Mouse (Mus musculus) heart, embryonic 16.5 days (tissue): ENCODE results near the gene Adk. TPM values are rescaled to one million over a fixed set of nuclear protein-coding genes. Genes with fewer than 3 reads are reported as not detected.
A peak's percentile ranks its signal among the peaks of the same experiment; 100 is the strongest.

Source experiments
- ATAC-seq: fragments of 200-750 bp; cut with Nextera tagmentation; replicated peaks from 2 replicates; pipeline ENCODE4 v1.8.0; 2017; ENCODE audit warnings: moderate number of reproducible peaks; ENCODE audit not compliant: insufficient read depth, low FRiP score; ENCODE audit errors: extremely low read depth
- H3K27ac ChIP-seq: fragments of 300-500 bp; sonication (generic); 2 replicates; pipeline ENCODE4 v1.5.1; 2014; ENCODE audit warnings: mild to moderate bottlenecking, low read length, control low read depth, moderate library complexity
- H3K27me3 ChIP-seq: fragments of 300-500 bp; sonication (generic); 2 replicates; pipeline ENCODE4 v1.6.1; 2014; ENCODE audit warnings: low read length, mixed read lengths; ENCODE audit not compliant: control insufficient read depth, insufficient read depth
- H3K36me3 ChIP-seq: fragments of 300-500 bp; sonication (generic); 2 replicates; pipeline ENCODE4 v1.6.1; 2014; ENCODE audit not compliant: control insufficient read depth, insufficient read depth
- H3K4me1 ChIP-seq: fragments of 300-500 bp; sonication (generic); 2 replicates; pipeline ENCODE4 v1.6.1; 2014; ENCODE audit warnings: low read length, mixed read lengths; ENCODE audit not compliant: control insufficient read depth, insufficient read depth
- H3K4me2 ChIP-seq: fragments of 300-500 bp; sonication (generic); 2 replicates; pipeline ENCODE4 v1.6.1; 2014; ENCODE audit warnings: low read depth, mild to moderate bottlenecking, control low read depth, low read length
- H3K4me3 ChIP-seq: fragments of 300-500 bp; sonication (generic); 2 replicates; pipeline ENCODE4 v1.5.1; 2014; ENCODE audit warnings: mild to moderate bottlenecking, control low read depth, low read length
- H3K9ac ChIP-seq: fragments of 300-500 bp; sonication (generic); 2 replicates; pipeline ENCODE4 v1.6.1; 2014; ENCODE audit warnings: low read length, control low read depth
- H3K9me3 ChIP-seq: fragments of 300-500 bp; sonication (generic); replicated peaks from 2 replicates; pipeline ENCODE4 v1.6.1; 2016; ENCODE audit warnings: low read length; ENCODE audit not compliant: control insufficient read depth
- WGBS: fragments of 180-500 bp; shearing (Covaris S2); extraction: QIAGEN DNeasy Blood & Tissue Kit; methylation state at CpG from one replicate; pipeline ENCODE4 v1.1.7; 2014; 5-methylcytosine and 5-hydroxymethylcytosine counted together
- polyA plus RNA-seq: library from polyadenylated mRNA; unstranded; fragments of >200 nt; fragmentation: Nextera tagmentation; extraction: Ambion mirVana; gene quantifications from 2 replicates; pipeline ENCODE4 v1.2.1, GENCODE M21; 2015

Gene Adk
- polyA plus RNA-seq, 1 experiment from 2014 or later, result 222 TPM

DNA sequence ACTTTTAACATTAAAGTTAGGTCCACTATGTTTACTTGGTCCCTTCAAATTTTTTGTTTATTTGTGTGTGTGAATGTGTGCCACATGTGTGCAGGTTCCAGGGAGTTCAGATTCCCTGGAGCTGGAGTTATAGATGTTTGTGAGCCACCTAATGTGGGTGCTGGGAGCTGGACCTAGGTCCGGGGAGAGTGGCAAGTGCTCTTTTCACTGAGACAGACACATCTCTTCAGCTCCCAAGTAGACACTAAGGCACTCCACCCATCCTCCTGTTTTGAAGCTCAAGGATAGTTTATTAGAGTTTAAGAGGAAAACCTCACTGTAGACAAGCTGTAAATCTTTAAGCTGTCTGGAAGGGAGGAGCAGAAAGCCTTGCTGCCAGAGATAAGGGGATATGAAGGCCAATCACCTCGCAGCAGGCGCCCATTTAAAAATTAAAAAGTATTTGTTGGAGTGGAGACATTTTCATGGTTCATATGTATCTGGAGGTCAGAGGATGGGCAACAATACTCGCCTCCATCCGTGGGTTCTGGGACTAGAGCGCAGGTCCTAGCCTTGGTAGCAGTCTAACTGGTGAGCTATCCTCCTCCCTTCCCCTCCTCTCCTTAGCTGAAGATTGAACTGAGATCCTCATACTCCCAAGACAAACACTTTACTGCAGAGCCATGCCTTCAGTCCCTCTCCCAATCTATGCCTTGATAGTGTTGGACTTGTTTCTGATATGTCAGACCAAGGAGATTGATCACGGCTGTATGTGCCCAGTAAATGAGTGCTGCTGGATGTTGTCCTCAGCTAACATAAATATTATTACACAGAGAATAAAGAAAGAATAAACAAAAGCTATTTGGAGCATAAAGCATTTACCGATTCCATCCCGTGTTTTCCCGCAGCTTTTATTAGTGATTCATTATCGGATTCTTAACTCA, 22.3 kb downstream of the Adk start:
- Histone ChIP-seq H3K27ac (peak overlapping the region; percentile 95), H3K4me2 (peak overlapping the region; percentile 73), H3K4me3 (peak overlapping the region; percentile 81; the same call in 1 of the 2 replicates), H3K4me1 (peaks cover 31% of the 10 kb centered on the region), H3K9ac (no peak overlapping the region), H3K36me3 (no peaks in the 10 kb centered on the region), H3K27me3 (no peaks in the 10 kb centered on the region), H3K9me3 (no peaks in the 10 kb centered on the region)
- WGBS, result 46% methylated on average over 11 of the region's 11 CpGs
- ATAC-seq, result no peak

DNA sequence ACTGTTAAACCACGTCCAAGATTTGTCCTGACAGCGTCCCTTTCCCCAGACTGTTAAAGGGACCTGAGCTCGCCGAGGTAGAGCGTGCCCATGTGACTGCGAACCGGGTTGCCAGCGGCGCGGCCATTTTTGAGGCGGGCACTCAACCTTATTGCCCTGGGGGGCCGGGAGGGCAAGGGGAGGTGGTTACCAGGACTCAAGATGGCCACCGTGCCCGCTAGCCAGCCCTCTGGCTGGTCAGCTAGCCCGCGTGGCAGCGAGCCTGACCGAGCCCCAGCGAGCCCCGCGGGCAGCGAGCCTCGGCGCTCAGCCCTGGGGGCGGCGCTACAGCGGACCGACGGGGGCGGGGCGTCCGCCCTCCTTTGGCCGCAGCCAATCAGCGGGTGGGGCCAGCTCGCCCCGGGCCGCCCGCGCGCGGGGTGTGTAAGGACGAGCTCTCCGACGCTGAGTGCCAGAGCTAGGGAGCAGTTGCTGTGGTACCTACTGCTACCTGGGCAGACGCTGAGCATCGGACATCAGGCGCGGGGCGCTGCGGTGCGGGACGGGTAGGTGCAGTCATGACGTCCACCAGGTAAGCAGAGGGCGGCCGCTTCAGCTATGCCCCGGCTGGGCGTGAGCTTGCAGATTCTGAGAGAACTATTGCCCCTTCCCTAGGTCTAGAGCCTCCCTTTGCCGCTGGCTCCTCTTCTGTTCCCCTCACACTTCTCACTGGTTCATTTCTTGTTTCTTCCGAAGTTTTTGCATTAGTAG, 23.6 kb downstream of the Adk start:
- Histone ChIP-seq H3K4me3 (peak overlapping the region; percentile 81), H3K27ac (peak overlapping the region; percentile 95), H3K27me3 (no peaks in the 10 kb centered on the region), H3K9me3 (no peaks in the 10 kb centered on the region), H3K36me3 (no peaks in the 10 kb centered on the region), H3K4me2 (peak overlapping the region; percentile 73), H3K4me1 (peaks cover 33% of the 10 kb centered on the region), H3K9ac (peak overlapping the region; percentile 87)
- peak; percentile 99 for ATAC-seq
- under 1% methylated on average over 59 of the region's 59 CpGs for WGBS

DNA sequence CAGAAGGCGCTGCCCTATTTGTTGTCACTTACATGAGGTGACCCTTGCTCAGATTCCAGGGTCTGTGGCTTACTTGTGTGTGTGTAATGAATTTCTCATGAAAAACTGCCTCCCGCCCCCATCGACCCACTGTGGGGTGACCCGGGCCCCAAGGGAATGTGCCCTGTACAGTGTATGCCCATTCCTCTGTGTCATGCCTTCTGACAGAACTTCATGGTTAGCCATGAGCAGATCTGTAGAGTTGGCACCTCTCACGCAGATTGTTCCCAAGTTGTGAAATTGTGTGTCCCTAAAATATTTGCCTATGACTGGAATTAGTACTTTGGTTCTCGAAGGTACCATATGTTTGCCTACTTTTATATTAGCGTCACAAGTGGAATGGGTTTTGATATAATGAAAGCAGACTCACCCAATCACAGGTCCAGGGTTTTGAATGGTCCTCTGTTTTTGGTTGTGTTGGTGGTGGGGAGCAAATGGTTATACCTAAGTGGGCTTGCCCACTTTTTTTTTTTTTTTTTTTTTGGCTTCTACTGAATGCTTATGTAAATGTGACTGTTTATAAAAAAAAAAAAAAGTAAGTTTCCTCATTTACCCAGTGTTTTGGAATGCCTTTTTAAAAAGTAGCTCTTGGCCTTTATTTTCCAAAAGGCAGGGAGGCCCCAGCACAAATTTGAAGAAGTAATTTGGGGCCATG, 24.3 kb downstream of the Adk start:
- no peak for ATAC-seq
- Histone ChIP-seq H3K4me3 (peak overlapping the region; percentile 81), H3K27ac (peak overlapping the region; percentile 95), H3K4me2 (peak overlapping the region; percentile 73), H3K27me3 (no peaks in the 10 kb centered on the region), H3K36me3 (no peaks in the 10 kb centered on the region), H3K9me3 (no peaks in the 10 kb centered on the region), H3K4me1 (peaks cover 33% of the 10 kb centered on the region), H3K9ac (peak overlapping the region; percentile 87)
- 30% methylated on average over 7 of the region's 7 CpGs for WGBS

DNA sequence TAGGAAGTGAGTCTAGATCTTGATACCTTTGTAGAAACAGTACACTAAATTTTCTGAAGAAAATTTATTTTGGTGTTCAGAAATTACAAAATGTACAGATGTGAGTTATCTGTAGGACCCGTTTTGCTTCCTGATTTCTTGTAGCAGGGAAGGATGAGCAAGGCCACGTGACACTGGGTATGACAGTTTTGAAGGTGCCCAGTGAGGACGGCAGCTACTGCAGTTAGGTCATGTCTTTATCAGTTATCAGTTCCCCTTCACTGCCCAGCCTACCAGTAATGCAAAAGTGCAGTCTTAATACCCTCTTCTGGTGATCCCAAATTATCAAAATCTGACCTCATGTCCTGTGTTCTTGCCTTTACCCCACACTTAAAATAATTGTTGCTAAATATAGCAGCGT, 25.6 kb downstream of the Adk start:
- Histone ChIP-seq H3K4me1 (peaks cover 41% of the 10 kb centered on the region), H3K4me2 (peak overlapping the region; percentile 73), H3K4me3 (no peak overlapping the region; the same call in 1 of the 2 replicates), H3K9me3 (no peaks in the 10 kb centered on the region), H3K9ac (peak overlapping the region; percentile 15; the same call in 1 of the 2 replicates), H3K36me3 (no peaks in the 10 kb centered on the region), H3K27ac (peak overlapping the region; percentile 74), H3K27me3 (no peaks in the 10 kb centered on the region)
- no peak for ATAC-seq
- 28% methylated on average over 4 of the region's 4 CpGs for WGBS

DNA sequence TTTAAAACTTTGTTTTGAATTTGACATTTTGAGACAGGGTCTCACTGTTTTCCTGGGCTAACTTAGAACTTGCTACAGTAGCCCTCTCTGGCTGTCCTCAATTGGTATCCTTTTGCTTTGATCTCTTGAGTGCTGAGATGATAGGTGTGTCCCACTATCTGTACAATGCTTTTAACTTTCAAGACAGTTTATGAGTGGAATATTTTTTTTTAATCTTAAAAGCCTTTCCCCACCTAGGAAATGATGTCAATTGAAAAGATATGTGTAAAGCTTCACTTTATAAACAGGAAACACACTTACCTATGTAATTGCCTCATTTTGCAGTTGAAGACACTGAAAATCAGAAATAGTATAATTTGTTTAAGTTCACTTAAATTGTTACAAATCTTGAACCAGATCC, 26.1 kb downstream of the Adk start:
- Histone ChIP-seq H3K27ac (peak overlapping the region; percentile 71; the same call in 1 of the 2 replicates), H3K4me3 (no peak overlapping the region), H3K9ac (no peak overlapping the region), H3K4me1 (peaks cover 43% of the 10 kb centered on the region), H3K36me3 (no peaks in the 10 kb centered on the region), H3K4me2 (peak overlapping the region; percentile 73; the same call in 1 of the 2 replicates), H3K9me3 (no peaks in the 10 kb centered on the region), H3K27me3 (no peaks in the 10 kb centered on the region)
- no peak for ATAC-seq

DNA sequence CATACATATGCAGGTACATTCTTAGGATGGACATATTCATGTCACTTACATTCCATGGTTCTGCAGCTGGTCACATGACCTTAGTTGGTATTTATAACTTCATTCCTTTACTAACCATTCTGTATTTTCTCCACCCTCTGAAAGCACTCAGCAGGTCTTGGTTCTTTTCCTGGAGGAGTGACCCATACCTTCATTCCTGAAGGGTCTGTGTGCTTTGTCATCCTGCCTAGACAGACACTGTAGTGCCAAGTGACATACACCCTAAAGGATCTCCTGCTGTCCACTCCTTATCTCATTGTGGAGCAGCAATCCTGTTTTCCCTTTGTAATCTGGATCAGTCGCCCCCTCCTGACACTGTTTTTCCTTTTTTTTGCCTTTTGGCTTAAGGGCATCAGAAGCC, 30.4 kb downstream of the Adk start:
- Histone ChIP-seq H3K27me3 (no peaks in the 10 kb centered on the region), H3K27ac (0 out of 2 replicates have a peak overlapping the region, but pooled peaks have one; percentile 1), H3K9ac (no peak overlapping the region), H3K4me2 (no peak overlapping the region), H3K4me1 (peaks cover 40% of the 10 kb centered on the region), H3K36me3 (no peaks in the 10 kb centered on the region), H3K4me3 (no peak overlapping the region), H3K9me3 (no peaks in the 10 kb centered on the region)
- ATAC-seq, result no peak
- 31% methylated on average over 1 of the region's 1 CpGs for WGBS

DNA sequence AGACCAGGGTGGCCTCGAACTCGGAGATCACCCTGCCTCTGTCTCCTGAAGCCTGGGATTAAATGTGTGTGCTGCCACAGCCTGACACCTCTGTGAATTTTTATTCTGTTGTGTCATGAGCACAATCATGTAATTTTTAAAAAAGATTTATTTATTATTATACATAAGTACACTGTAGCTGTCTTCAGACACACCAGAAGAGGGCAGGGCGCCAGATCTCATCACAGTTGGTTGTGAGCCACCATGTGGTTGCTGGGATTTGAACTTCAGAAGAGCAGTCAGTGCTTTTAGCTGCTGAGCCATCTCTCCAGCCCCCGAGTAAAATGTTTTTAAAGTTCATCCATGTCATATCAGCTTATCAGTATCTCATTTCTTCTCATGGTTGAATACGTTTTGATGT, 33.3 kb downstream of the Adk start:
- Histone ChIP-seq H3K27me3 (no peaks in the 10 kb centered on the region), H3K27ac (0 out of 2 replicates have a peak overlapping the region, but pooled peaks have one; percentile 37), H3K9ac (no peak overlapping the region), H3K4me1 (peaks cover 45% of the 10 kb centered on the region), H3K4me3 (no peak overlapping the region), H3K9me3 (no peaks in the 10 kb centered on the region), H3K36me3 (no peaks in the 10 kb centered on the region), H3K4me2 (no peak overlapping the region)
- ATAC-seq, result no peak
- 65% methylated on average over 5 of the region's 5 CpGs for WGBS

DNA sequence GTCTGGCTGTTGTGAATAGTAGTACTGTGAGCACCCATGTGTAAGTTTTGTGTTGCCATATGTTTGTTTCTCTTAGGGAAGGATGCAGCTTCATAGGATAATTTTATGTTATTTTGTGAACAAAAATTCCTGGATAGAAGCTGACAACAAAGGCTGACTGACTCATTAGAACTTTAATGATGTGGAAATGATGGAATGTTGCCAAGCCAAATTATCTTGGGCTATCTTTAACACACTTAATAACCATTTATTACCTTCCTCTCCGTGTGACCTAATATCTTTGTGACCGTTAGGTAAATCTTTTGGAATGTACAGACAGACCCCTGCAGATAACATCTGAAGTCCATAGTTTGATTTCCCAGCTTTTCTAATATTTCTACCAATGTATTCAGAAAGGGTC, 33.7 kb downstream of the Adk start:
- H3K27ac ChIP-seq, result peak overlapping the region; percentile 37; the same call in 1 of the 2 replicates
- no peak overlapping the region for H3K4me2 ChIP-seq
- no peak for ATAC-seq
- H3K9me3 ChIP-seq, result no peaks in the 10 kb centered on the region
- no peak overlapping the region for H3K4me3 ChIP-seq
- H3K27me3 ChIP-seq, result no peaks in the 10 kb centered on the region
- no peak overlapping the region; the same call in 1 of the 2 replicates for H3K9ac ChIP-seq
- H3K4me1 ChIP-seq, result peaks cover 45% of the 10 kb centered on the region
- 17% methylated on average over 2 of the region's 2 CpGs for WGBS
- H3K36me3 ChIP-seq, result no peaks in the 10 kb centered on the region
